Mouse (Mus musculus) cerebellum, postnatal 10 days (tissue): ENCODE measurements at regions not wholly inside any gene's neighbourhood (a gene's known extent, or its start where the extent isn't known, plus 50 kb on each side); places are given as distances from the start of the nearest gene placed in this dataset.

ENCODE experiments used
- DNase-seq, 2 experiments: peaks; one replicate each; pipeline ENCODE4 v3.0.0; 2021; ENCODE audit warnings: mixed read lengths in 2 of 2

GRCm38 (mm10) chr2:94590494-94590893 is 152.6 kb upstream of the Api5 start:
- DNase-seq: no peak

GRCm38 (mm10) chr2:94587255-94587654 is 149.3 kb upstream of the Api5 start:
- no peak for DNase-seq

GRCm38 (mm10) chr2:94571646-94572045 is 133.7 kb upstream of the Api5 start:
- DNase-seq: peak; percentile 14 to 19

GRCm38 (mm10) chr2:94541230-94541905 is 103.4 kb upstream of the Api5 start:
- DNase-seq: no peak

GRCm38 (mm10) chr2:94536631-94537030 is 98.7 kb upstream of the Api5 start:
- peak; percentile 56 to 70 for DNase-seq

- DNase-seq: peak; percentile 31 to 36
Measured at GRCm38 (mm10) chr2:94531175-94531574, 93.2 kb upstream of the Api5 start.

GRCm38 (mm10) chr2:94524536-94524935 is 86.6 kb upstream of the Api5 start:
- DNase-seq: no peak

- DNase-seq: peak; percentile 51 to 60
Measured at GRCm38 (mm10) chr2:94516866-94517265, 78.9 kb upstream of the Api5 start.

GRCm38 (mm10) chr2:94512027-94512426 is 74.1 kb upstream of the Api5 start:
- DNase-seq: peak; percentile 74 to 80

- peak; percentile 19 to 42 for DNase-seq
Measured at GRCm38 (mm10) chr2:94500649-94501048, 62.7 kb upstream of the Api5 start.

- DNase-seq: no peak
Measured at GRCm38 (mm10) chr2:94498516-94498915, 60.6 kb upstream of the Api5 start.
